Mouse (Mus musculus) forebrain, embryonic 11.5 days (tissue): Measurements from ENCODE around the gene Gm20388. TPM values are rescaled to one million over a fixed set of nuclear protein-coding genes. Genes with fewer than 3 reads are reported as not detected.

ENCODE experiments used
- ATAC-seq: fragments of 200-750 bp; cut with Nextera tagmentation; replicated peaks from 2 replicates; pipeline ENCODE4 v1.8.0; 2017; ENCODE audit warnings: moderate TSS enrichment; ENCODE audit not compliant: low FRiP score
- DNase-seq: peaks from one replicate; pipeline ENCODE4 v3.0.0-alpha.2; 2017; ENCODE audit warnings: low spot score
- H3K27ac ChIP-seq: fragments of 300-500 bp; sonication (generic); 2 replicates; pipeline ENCODE4 v1.5.1; 2014; ENCODE audit warnings: low read depth, low read length
- H3K27me3 ChIP-seq: fragments of 300-500 bp; sonication (generic); 2 replicates; pipeline ENCODE4 v1.6.1; 2014; ENCODE audit warnings: mild to moderate bottlenecking, low read length, mixed read lengths; ENCODE audit not compliant: control insufficient read depth, insufficient read depth
- H3K36me3 ChIP-seq: fragments of 300-500 bp; sonication (generic); 2 replicates; pipeline ENCODE4 v1.6.1; 2014; ENCODE audit warnings: mild to moderate bottlenecking, low read length, moderate library complexity, mixed read lengths; ENCODE audit not compliant: control insufficient read depth, insufficient read depth
- H3K4me1 ChIP-seq: fragments of 300-500 bp; sonication (generic); replicated peaks from 2 replicates; pipeline ENCODE4 v1.6.1; 2014; ENCODE audit warnings: low read length, mixed read lengths; ENCODE audit not compliant: control insufficient read depth, insufficient read depth
- H3K4me2 ChIP-seq: fragments of 300-500 bp; sonication (generic); 2 replicates; pipeline ENCODE4 v1.6.1; 2014; ENCODE audit warnings: low read depth, mild to moderate bottlenecking, low read length, moderate library complexity, mixed read lengths; ENCODE audit not compliant: severe bottlenecking
- H3K4me3 ChIP-seq: fragments of 300-500 bp; sonication (generic); 2 replicates; pipeline ENCODE4 v1.5.1; 2014; ENCODE audit warnings: low read depth, low read length
- H3K9ac ChIP-seq: fragments of 300-500 bp; sonication (generic); 2 replicates; pipeline ENCODE4 v1.6.1; 2014; ENCODE audit warnings: low read length
- H3K9me3 ChIP-seq: fragments of 300-500 bp; sonication (generic); 2 replicates; pipeline ENCODE4 v1.6.1; 2016; ENCODE audit warnings: low read length, mixed read lengths; ENCODE audit not compliant: control insufficient read depth
- WGBS: fragments of 180-500 bp; shearing (Covaris S2); extraction: QIAGEN DNeasy Blood & Tissue Kit; methylation state at CpG from one replicate; pipeline ENCODE4 v1.1.7; 2014; 5-methylcytosine and 5-hydroxymethylcytosine counted together
- polyA plus RNA-seq: library from polyadenylated mRNA; unstranded; fragments of >200 nt; fragmentation: Nextera tagmentation; extraction: Ambion mirVana; gene quantifications from 2 replicates; pipeline ENCODE4 v1.2.1, GENCODE M21; 2014

Gm20388 gene
- polyA plus RNA-seq, 1 experiment from 2014 or later: not detected

- H3K9me3 ChIP-seq: no peaks in the 10 kb centered on the region
- ATAC-seq: no peak
- peaks cover 3% of the 10 kb centered on the region; the same call in 1 of the 2 replicates for H3K4me1 ChIP-seq
- no peak overlapping the region for H3K4me2 ChIP-seq
- no peak overlapping the region for H3K9ac ChIP-seq
- no peaks in the 10 kb centered on the region; the same call in 1 of the 2 replicates for H3K36me3 ChIP-seq
- H3K4me3 ChIP-seq: no peak overlapping the region
- no peak for DNase-seq
- H3K27me3 ChIP-seq: no peaks in the 10 kb centered on the region
- no peak overlapping the region for H3K27ac ChIP-seq
- WGBS: 93% methylated on average over 16 of the region's 16 CpGs
Observed at GRCm38 (mm10) chr8:122439336-122439735, 2528.7 kb downstream of the Gm20388 start.

GRCm38 (mm10) chr8:122441326-122441725 lies 2530.7 kb downstream of the Gm20388 start:
- 88% methylated on average over 1 of the region's 1 CpGs for WGBS
- Histone ChIP-seq H3K4me2 (no peak overlapping the region), H3K27ac (no peak overlapping the region), H3K9ac (no peak overlapping the region), H3K27me3 (no peaks in the 10 kb centered on the region), H3K4me1 (peaks cover 3% of the 10 kb centered on the region; the same call in 1 of the 2 replicates), H3K36me3 (no peaks in the 10 kb centered on the region; the same call in 1 of the 2 replicates), H3K4me3 (no peak overlapping the region), H3K9me3 (no peaks in the 10 kb centered on the region)
- no peak for ATAC-seq
- DNase-seq: no peak

- peaks cover 3% of the 10 kb centered on the region; the same call in 1 of the 2 replicates for H3K4me1 ChIP-seq
- H3K4me3 ChIP-seq: peak overlapping the region; percentile 60
- H3K9ac ChIP-seq: peak overlapping the region; percentile 70
- H3K4me2 ChIP-seq: peak overlapping the region; percentile 91
- no peaks in the 10 kb centered on the region for H3K27me3 ChIP-seq
- DNase-seq: no peak
- H3K36me3 ChIP-seq: no peaks in the 10 kb centered on the region; the same call in 1 of the 2 replicates
- no peaks in the 10 kb centered on the region for H3K9me3 ChIP-seq
- ATAC-seq: no peak
- 20% methylated on average over 7 of the region's 7 CpGs for WGBS
- no peak overlapping the region; the same call in 1 of the 2 replicates for H3K27ac ChIP-seq
Observed at GRCm38 (mm10) chr8:122442356-122442755, 2531.7 kb downstream of the Gm20388 start.

- no peaks in the 10 kb centered on the region for H3K27me3 ChIP-seq
- DNase-seq (no peak), ATAC-seq (peak; percentile 30)
- peak overlapping the region; percentile 70 for H3K9ac ChIP-seq
- H3K27ac ChIP-seq: peak overlapping the region; percentile 13; the same call in 1 of the 2 replicates
- H3K4me2 ChIP-seq: peak overlapping the region; percentile 91
- H3K4me1 ChIP-seq: peaks cover 3% of the 10 kb centered on the region; the same call in 1 of the 2 replicates
- H3K36me3 ChIP-seq: no peaks in the 10 kb centered on the region; the same call in 1 of the 2 replicates
- no peaks in the 10 kb centered on the region for H3K9me3 ChIP-seq
- 0% methylated on average over 12 of the region's 12 CpGs for WGBS
- peak overlapping the region; percentile 60 for H3K4me3 ChIP-seq
Observed at GRCm38 (mm10) chr8:122442781-122443180, 2532.1 kb downstream of the Gm20388 start.

GRCm38 (mm10) chr8:122443262-122444006 lies 2532.8 kb downstream of the Gm20388 start, which contains the start of gene Mvd:
Mvd (minus strand) TSS chr8:122443422.
- Histone ChIP-seq H3K9ac (peak within 1 kb of the TSS; percentile 75), H3K4me2 (peak within 1 kb of the TSS; percentile 91), H3K9me3 (no peaks in the 10 kb centered on the region), H3K27me3 (no peaks in the 10 kb centered on the region), H3K27ac (peak within 1 kb of the TSS; percentile 95), H3K4me3 (peak within 1 kb of the TSS; percentile 60), H3K4me1 (peaks cover 3% of the 10 kb centered on the region; the same call in 1 of the 2 replicates), H3K36me3 (no peaks in the 10 kb centered on the region; the same call in 1 of the 2 replicates)
- ATAC-seq: peak; percentile 99
- DNase-seq: peak; percentile 99
- WGBS: under 1% methylated on average over 47 of the region's 47 CpGs

GRCm38 (mm10) chr8:122444058-122444748 lies 2533.6 kb downstream of the Gm20388 start:
- Histone ChIP-seq H3K27me3 (no peaks in the 10 kb centered on the region), H3K9ac (peak overlapping the region; percentile 75), H3K4me2 (peak overlapping the region; percentile 80), H3K4me3 (peak overlapping the region; percentile 60), H3K27ac (peak overlapping the region; percentile 95), H3K36me3 (no peaks in the 10 kb centered on the region; the same call in 1 of the 2 replicates), H3K4me1 (peaks cover 3% of the 10 kb centered on the region; the same call in 1 of the 2 replicates), H3K9me3 (no peaks in the 10 kb centered on the region)
- ATAC-seq (peak; percentile 28), DNase-seq (peak; percentile 79)
- 35% methylated on average over 19 of the region's 19 CpGs for WGBS

- H3K9me3 ChIP-seq: no peaks in the 10 kb centered on the region
- no peak overlapping the region for H3K27ac ChIP-seq
- no peak overlapping the region for H3K9ac ChIP-seq
- H3K27me3 ChIP-seq: no peaks in the 10 kb centered on the region
- WGBS: 76% methylated on average over 3 of the region's 3 CpGs
- no peak overlapping the region for H3K4me2 ChIP-seq
- ATAC-seq: no peak
- DNase-seq: no peak
- H3K4me3 ChIP-seq: no peak overlapping the region
- no peaks in the 10 kb centered on the region for H3K36me3 ChIP-seq
- H3K4me1 ChIP-seq: peaks cover 3% of the 10 kb centered on the region; the same call in 1 of the 2 replicates
Observed at GRCm38 (mm10) chr8:122445203-122445602, 2534.6 kb downstream of the Gm20388 start.

GRCm38 (mm10) chr8:122451161-122451703 lies 2540.6 kb downstream of the Gm20388 start:
- ATAC-seq (no peak), DNase-seq (no peak)
- H3K9ac ChIP-seq: no peak overlapping the region
- WGBS: 81% methylated on average over 7 of the region's 7 CpGs
- H3K4me2 ChIP-seq: no peak overlapping the region
- H3K27me3 ChIP-seq: no peaks in the 10 kb centered on the region
- no peak overlapping the region for H3K4me3 ChIP-seq
- H3K27ac ChIP-seq: no peak overlapping the region
- H3K9me3 ChIP-seq: no peaks in the 10 kb centered on the region
- no peaks in the 10 kb centered on the region for H3K4me1 ChIP-seq
- H3K36me3 ChIP-seq: no peaks in the 10 kb centered on the region
